Mouse (Mus musculus): ENCODE measurements around the gene Map6d1.

Gene Map6d1

DNA sequence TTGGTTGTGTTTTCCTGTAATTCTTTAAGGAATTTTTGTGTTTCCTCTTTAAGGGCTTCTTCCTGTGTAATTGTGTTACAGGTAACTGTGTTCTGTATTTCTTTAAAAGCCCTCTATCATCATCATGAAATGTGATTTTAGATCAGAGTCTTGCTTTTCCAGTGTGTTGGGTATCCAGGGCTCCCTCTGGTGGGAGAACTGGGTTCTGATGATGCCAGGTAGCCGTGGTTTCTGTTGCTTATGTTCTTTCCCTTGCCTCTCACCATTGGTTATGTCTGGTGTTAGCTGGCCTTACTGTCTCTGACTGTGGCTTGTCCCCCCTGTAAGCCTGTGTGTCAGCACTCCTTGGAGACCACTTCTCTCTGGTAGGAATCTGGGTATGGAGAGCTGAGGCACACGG lies 55.8 kb downstream of the Map6d1 start:
- DNase-seq (ENCODE audit: low spot score): no peak

All from testis, postnatal 10 days (tissue).